Mouse (Mus musculus): Measurements from ENCODE around the gene Cap2. TPM values are rescaled to one million over a fixed set of nuclear protein-coding genes. Genes with fewer than 3 reads are reported as not detected.
A peak's percentile ranks its signal among the peaks of the same experiment; 100 is the strongest.

Cap2 gene
- polyA plus RNA-seq, 1 experiment from 2014 or later: 9.2 TPM

GRCm38 (mm10) chr13:46620964-46621757, 119.5 kb downstream of the Cap2 start:
- no peaks in the 10 kb centered on the region for H3K36me3 ChIP-seq
- H3K27me3 ChIP-seq (ENCODE audit: low read depth, poor library complexity, severe bottlenecking): no peaks in the 10 kb centered on the region
- H3K4me1 ChIP-seq: peaks cover 21% of the 10 kb centered on the region
- DNase-seq (ENCODE audit: low spot score): no peak
- H3K27ac ChIP-seq (replicated peaks): peak overlapping the region; percentile 72
- 81% methylated on average over 7 of the region's 7 CpGs for WGBS
- H3K4me3 ChIP-seq: no peak overlapping the region
- H3K9me3 ChIP-seq (replicated peaks): no peaks in the 10 kb centered on the region

- 90% methylated on average over 9 of the region's 9 CpGs for WGBS
- Histone ChIP-seq H3K4me3 (no peak overlapping the region), H3K27me3 (ENCODE audit: low read depth, poor library complexity, severe bottlenecking) (no peaks in the 10 kb centered on the region), H3K9me3 (replicated peaks) (no peaks in the 10 kb centered on the region), H3K36me3 (no peaks in the 10 kb centered on the region), H3K4me1 (no peaks in the 10 kb centered on the region), H3K27ac (replicated peaks) (no peak overlapping the region)
- no peak for DNase-seq (ENCODE audit: low spot score)
Observed at GRCm38 (mm10) chr13:46626608-46627007, 125.0 kb downstream of the Cap2 start.

GRCm38 (mm10) chr13:46627841-46628240, 126.2 kb downstream of the Cap2 start:
- Histone ChIP-seq H3K27me3 (ENCODE audit: low read depth, poor library complexity, severe bottlenecking) (no peaks in the 10 kb centered on the region), H3K4me3 (no peak overlapping the region), H3K27ac (replicated peaks) (no peak overlapping the region), H3K4me1 (peaks cover 3% of the 10 kb centered on the region), H3K36me3 (no peaks in the 10 kb centered on the region), H3K9me3 (replicated peaks) (no peaks in the 10 kb centered on the region)
- 91% methylated on average over 10 of the region's 10 CpGs for WGBS
- no peak for DNase-seq (ENCODE audit: low spot score)

- DNase-seq (ENCODE audit: low spot score): no peak
- WGBS: 90% methylated on average over 6 of the region's 6 CpGs
- H3K9me3 ChIP-seq (replicated peaks): no peaks in the 10 kb centered on the region
- no peaks in the 10 kb centered on the region for H3K27me3 ChIP-seq (ENCODE audit: low read depth, poor library complexity, severe bottlenecking)
- H3K27ac ChIP-seq (replicated peaks): no peak overlapping the region
- H3K36me3 ChIP-seq: no peaks in the 10 kb centered on the region
- peaks cover 19% of the 10 kb centered on the region for H3K4me1 ChIP-seq
- no peak overlapping the region for H3K4me3 ChIP-seq
Observed at GRCm38 (mm10) chr13:46629391-46629790, 127.7 kb downstream of the Cap2 start.

GRCm38 (mm10) chr13:46632796-46633195, 131.1 kb downstream of the Cap2 start:
- H3K4me1 ChIP-seq: peaks cover 30% of the 10 kb centered on the region
- no peaks in the 10 kb centered on the region for H3K27me3 ChIP-seq (ENCODE audit: low read depth, poor library complexity, severe bottlenecking)
- H3K27ac ChIP-seq (replicated peaks): peak overlapping the region; percentile 89
- H3K4me3 ChIP-seq: no peak overlapping the region
- H3K36me3 ChIP-seq: peaks cover 14% of the 10 kb centered on the region
- DNase-seq (ENCODE audit: low spot score): no peak
- 70% methylated on average over 4 of the region's 4 CpGs for WGBS
- H3K9me3 ChIP-seq (replicated peaks): no peaks in the 10 kb centered on the region

GRCm38 (mm10) chr13:46633320-46634132, 131.9 kb downstream of the Cap2 start:
- WGBS: 37% methylated on average over 18 of the region's 18 CpGs

GRCm38 (mm10) chr13:46634133-46634488, 132.5 kb downstream of the Cap2 start:
- H3K36me3 ChIP-seq: peaks cover 14% of the 10 kb centered on the region
- no peaks in the 10 kb centered on the region for H3K9me3 ChIP-seq (replicated peaks)
- WGBS: 47% methylated on average over 6 of the region's 6 CpGs
- peak overlapping the region; percentile 89 for H3K27ac ChIP-seq (replicated peaks)
- H3K4me1 ChIP-seq: peaks cover 30% of the 10 kb centered on the region
- H3K27me3 ChIP-seq (ENCODE audit: low read depth, poor library complexity, severe bottlenecking): no peaks in the 10 kb centered on the region
- no peak for DNase-seq (ENCODE audit: low spot score)
- peak overlapping the region; percentile 48 for H3K4me3 ChIP-seq

More at GRCm38 (mm10) chr13:46633320-46634132, 131.9 kb downstream of the Cap2 start:
- H3K9me3 ChIP-seq (replicated peaks): no peaks in the 10 kb centered on the region
- H3K4me3 ChIP-seq: peak overlapping the region; percentile 48
- peak; percentile 73 for DNase-seq (ENCODE audit: low spot score)
- peak overlapping the region; percentile 89 for H3K27ac ChIP-seq (replicated peaks)
- no peaks in the 10 kb centered on the region for H3K27me3 ChIP-seq (ENCODE audit: low read depth, poor library complexity, severe bottlenecking)
- peaks cover 14% of the 10 kb centered on the region for H3K36me3 ChIP-seq
- peaks cover 30% of the 10 kb centered on the region for H3K4me1 ChIP-seq

GRCm38 (mm10) chr13:46640608-46641468, 139.2 kb downstream of the Cap2 start:
- H3K9me3 ChIP-seq (replicated peaks): peaks cover 10% of the 10 kb centered on the region; the same call in 1 of the 2 replicates

GRCm38 (mm10) chr13:46642318-46642717, 140.7 kb downstream of the Cap2 start:
- H3K27ac ChIP-seq (replicated peaks): no peak overlapping the region
- peaks cover 10% of the 10 kb centered on the region; the same call in 1 of the 2 replicates for H3K9me3 ChIP-seq (replicated peaks)
- H3K4me3 ChIP-seq: no peak overlapping the region
- 78% methylated on average over 4 of the region's 4 CpGs for WGBS
- H3K4me1 ChIP-seq: 0 out of 2 replicates have a peak, but pooled peaks cover 3% of the 10 kb centered on the region
- H3K27me3 ChIP-seq (ENCODE audit: low read depth, poor library complexity, severe bottlenecking): no peaks in the 10 kb centered on the region
- H3K36me3 ChIP-seq: peaks cover 16% of the 10 kb centered on the region
- DNase-seq (ENCODE audit: low spot score): no peak

More at GRCm38 (mm10) chr13:46640608-46641468, 139.2 kb downstream of the Cap2 start:
- DNase-seq (ENCODE audit: low spot score): no peak
- Histone ChIP-seq H3K4me3 (no peak overlapping the region), H3K27ac (replicated peaks) (no peak overlapping the region), H3K36me3 (peaks cover 25% of the 10 kb centered on the region), H3K27me3 (ENCODE audit: low read depth, poor library complexity, severe bottlenecking) (no peaks in the 10 kb centered on the region), H3K4me1 (no peaks in the 10 kb centered on the region)
- whole genome bisulfite sequencing: 90% methylated on average over 10 of the region's 10 CpGs

- no peak overlapping the region for H3K4me3 ChIP-seq
- peaks cover 11% of the 10 kb centered on the region for H3K36me3 ChIP-seq
- no peak for DNase-seq (ENCODE audit: low spot score)
- H3K9me3 ChIP-seq (replicated peaks): peaks cover 10% of the 10 kb centered on the region; the same call in 1 of the 2 replicates
- H3K27ac ChIP-seq (replicated peaks): no peak overlapping the region
- H3K27me3 ChIP-seq (ENCODE audit: low read depth, poor library complexity, severe bottlenecking): no peaks in the 10 kb centered on the region
- 88% methylated on average over 6 of the region's 6 CpGs for WGBS
- 0 out of 2 replicates have a peak, but pooled peaks cover 3% of the 10 kb centered on the region for H3K4me1 ChIP-seq
Observed at GRCm38 (mm10) chr13:46644175-46644574, 142.5 kb downstream of the Cap2 start.

GRCm38 (mm10) chr13:46645476-46645875, 143.8 kb downstream of the Cap2 start:
- no peak for DNase-seq (ENCODE audit: low spot score)
- no peaks in the 10 kb centered on the region for H3K27me3 ChIP-seq (ENCODE audit: low read depth, poor library complexity, severe bottlenecking)
- 77% methylated on average over 6 of the region's 6 CpGs for WGBS

GRCm38 (mm10) chr13:46651853-46652252, 150.2 kb downstream of the Cap2 start:
- Histone ChIP-seq H3K4me1 (peaks cover 5% of the 10 kb centered on the region), H3K9me3 (replicated peaks) (no peaks in the 10 kb centered on the region), H3K27ac (replicated peaks) (no peak overlapping the region), H3K4me3 (no peak overlapping the region), H3K27me3 (ENCODE audit: low read depth, poor library complexity, severe bottlenecking) (no peaks in the 10 kb centered on the region), H3K36me3 (no peaks in the 10 kb centered on the region)
- no peak for DNase-seq (ENCODE audit: low spot score)
- WGBS: 92% methylated on average over 7 of the region's 7 CpGs

More at GRCm38 (mm10) chr13:46645476-46645875, 143.8 kb downstream of the Cap2 start:
- H3K27ac ChIP-seq (replicated peaks): no peak overlapping the region
- H3K4me1 ChIP-seq: 0 out of 2 replicates have a peak, but pooled peaks cover 3% of the 10 kb centered on the region
- H3K4me3 ChIP-seq: no peak overlapping the region
- peaks cover 10% of the 10 kb centered on the region; the same call in 1 of the 2 replicates for H3K9me3 ChIP-seq (replicated peaks)
- H3K36me3 ChIP-seq: peaks cover 8% of the 10 kb centered on the region

Data from midbrain, embryonic 10.5 days (tissue).